Mouse (Mus musculus): ENCODE measurements around the gene Cpm. TPM values are rescaled to one million over a fixed set of nuclear protein-coding genes. Genes with fewer than 3 reads are reported as not detected.
"Not testable (repeated sequence)": the region's sequence is repeated elsewhere in the genome, so short reads cannot be mapped to it uniquely, and the experiment has no call there.

Gene Cpm
- polyA plus RNA-seq, 1 experiment from 2014 or later: 3.7 TPM

GRCm38 (mm10) chr10:117610794-117611384, 18.4 kb upstream of the Cpm start:
- Histone ChIP-seq H3K4me3 (no peak overlapping the region), H3K9ac (replicated peaks) (no peak overlapping the region), H3K4me1 (no peaks in the 10 kb centered on the region), H3K27me3 (no peaks in the 10 kb centered on the region), H3K36me3 (no peaks in the 10 kb centered on the region), H3K27ac (replicated peaks) (no peak overlapping the region), H3K4me2 (replicated peaks) (no peak overlapping the region), H3K9me3 (no peaks in the 10 kb centered on the region)
- 85% methylated on average over 2 of the region's 2 CpGs for WGBS
- no peak for ATAC-seq (ENCODE audit: low FRiP score, low read depth)

GRCm38 (mm10) chr10:117611503-117611902, 17.8 kb upstream of the Cpm start:
- Histone ChIP-seq H3K4me1 (no peaks in the 10 kb centered on the region), H3K4me2 (replicated peaks) (no peak overlapping the region), H3K9ac (replicated peaks) (no peak overlapping the region), H3K27me3 (no peaks in the 10 kb centered on the region), H3K9me3 (no peaks in the 10 kb centered on the region), H3K27ac (replicated peaks) (no peak overlapping the region), H3K36me3 (no peaks in the 10 kb centered on the region), H3K4me3 (no peak overlapping the region)
- no peak for ATAC-seq (ENCODE audit: low FRiP score, low read depth)
- WGBS: 82% methylated on average over 2 of the region's 2 CpGs

DNA sequence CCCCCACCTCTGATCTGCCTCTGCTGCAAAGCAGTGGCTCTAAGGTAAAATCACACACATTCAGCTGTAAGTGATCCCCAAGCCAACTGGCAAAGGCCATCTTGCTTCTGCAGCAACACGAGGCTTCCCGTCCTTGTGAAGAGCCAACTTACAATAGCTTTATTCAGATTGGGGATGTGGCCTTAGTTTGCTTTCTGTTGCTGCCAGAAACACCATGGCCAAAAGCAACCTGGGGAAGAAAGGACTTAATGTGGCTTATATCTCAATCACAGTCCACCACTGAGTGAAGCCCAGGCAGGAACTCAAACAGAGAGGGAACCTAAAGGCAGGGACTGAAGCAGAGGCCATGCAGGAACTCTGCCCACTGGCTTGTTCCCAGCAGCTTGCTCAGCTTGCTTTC, 17.3 kb upstream of the Cpm start:
- 82% methylated on average over 2 of the region's 2 CpGs for WGBS

DNA sequence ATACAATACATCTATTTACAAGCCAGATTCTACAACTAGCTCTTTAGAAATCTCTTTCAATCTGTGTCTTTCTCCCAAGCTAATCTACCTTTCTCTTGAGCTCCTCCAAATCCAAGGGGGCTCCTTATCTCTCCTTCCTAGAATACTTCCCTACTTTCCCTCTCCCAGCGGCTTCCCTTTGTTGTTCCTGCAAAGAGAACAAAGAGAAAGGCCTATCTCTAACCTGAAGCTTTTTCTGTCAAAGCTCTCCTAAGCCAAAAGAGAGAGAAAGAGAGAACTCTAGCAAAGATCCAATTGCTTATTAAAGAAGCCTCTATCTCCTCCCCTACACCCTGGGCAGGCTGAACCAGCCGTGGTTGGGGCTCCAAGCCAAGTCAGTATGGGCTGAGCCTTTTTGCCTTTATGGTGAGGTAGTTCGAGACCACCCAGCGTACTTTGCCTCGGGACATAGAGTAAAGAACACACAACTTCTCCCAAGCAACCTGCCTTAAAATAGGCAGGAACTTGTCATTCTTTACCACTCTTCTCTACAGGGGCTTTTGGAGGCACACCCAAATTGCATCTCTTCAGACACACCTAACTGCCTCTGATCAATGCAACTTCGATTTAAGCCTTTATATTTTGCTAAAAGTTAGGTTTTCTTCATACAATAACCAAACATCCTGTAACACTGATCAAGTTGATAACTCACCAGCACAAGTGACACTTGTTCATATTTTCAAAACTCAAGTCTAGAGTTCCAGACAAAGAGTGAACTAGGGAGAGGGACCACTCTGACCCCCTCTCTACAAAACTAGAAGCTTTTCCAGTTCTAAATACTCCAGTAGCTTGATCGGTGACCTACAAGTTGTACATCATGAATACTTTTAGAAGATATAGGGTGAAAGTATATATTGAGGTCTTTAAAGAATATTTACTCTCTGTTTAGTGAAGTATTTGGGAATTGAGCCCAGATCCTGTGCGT, 16.4 kb upstream of the Cpm start:
- Histone ChIP-seq H3K27me3 (no peaks in the 10 kb centered on the region), H3K4me2 (replicated peaks) (no peak overlapping the region), H3K9ac (replicated peaks) (no peak overlapping the region), H3K9me3 (no peaks in the 10 kb centered on the region), H3K4me1 (no peaks in the 10 kb centered on the region), H3K27ac (replicated peaks) (no peak overlapping the region), H3K36me3 (no peaks in the 10 kb centered on the region), H3K4me3 (no peak overlapping the region)
- 79% methylated on average over 8 of the region's 8 CpGs for WGBS
- no peak for ATAC-seq (ENCODE audit: low FRiP score, low read depth)

More for the DNA sequence above, 17.3 kb upstream of the Cpm start:
- Histone ChIP-seq H3K36me3 (no peaks in the 10 kb centered on the region), H3K27me3 (no peaks in the 10 kb centered on the region), H3K4me2 (replicated peaks) (no peak overlapping the region), H3K9ac (replicated peaks) (no peak overlapping the region), H3K4me1 (no peaks in the 10 kb centered on the region), H3K4me3 (no peak overlapping the region), H3K27ac (replicated peaks) (no peak overlapping the region), H3K9me3 (no peaks in the 10 kb centered on the region)
- ATAC-seq (ENCODE audit: low FRiP score, low read depth): no peak

GRCm38 (mm10) chr10:117613960-117614359, 15.3 kb upstream of the Cpm start:
- Histone ChIP-seq H3K27ac (replicated peaks) (no peak overlapping the region), H3K4me1 (no peaks in the 10 kb centered on the region)
- WGBS: 81% methylated on average over 6 of the region's 6 CpGs

GRCm38 (mm10) chr10:117614387-117614786, 14.9 kb upstream of the Cpm start:
- Histone ChIP-seq H3K9me3 (no peaks in the 10 kb centered on the region), H3K4me1 (no peaks in the 10 kb centered on the region), H3K27me3 (no peaks in the 10 kb centered on the region), H3K4me2 (replicated peaks) (no peak overlapping the region), H3K9ac (replicated peaks) (no peak overlapping the region), H3K36me3 (no peaks in the 10 kb centered on the region), H3K4me3 (no peak overlapping the region), H3K27ac (replicated peaks) (no peak overlapping the region)
- whole genome bisulfite sequencing: 86% methylated on average over 3 of the region's 3 CpGs
- ATAC-seq (ENCODE audit: low FRiP score, low read depth): no peak

More at GRCm38 (mm10) chr10:117613960-117614359, 15.3 kb upstream of the Cpm start:
- Histone ChIP-seq H3K9me3 (no peaks in the 10 kb centered on the region), H3K9ac (replicated peaks) (no peak overlapping the region), H3K4me2 (replicated peaks) (no peak overlapping the region), H3K36me3 (no peaks in the 10 kb centered on the region), H3K27me3 (no peaks in the 10 kb centered on the region), H3K4me3 (no peak overlapping the region)
- no peak for ATAC-seq (ENCODE audit: low FRiP score, low read depth)

DNA sequence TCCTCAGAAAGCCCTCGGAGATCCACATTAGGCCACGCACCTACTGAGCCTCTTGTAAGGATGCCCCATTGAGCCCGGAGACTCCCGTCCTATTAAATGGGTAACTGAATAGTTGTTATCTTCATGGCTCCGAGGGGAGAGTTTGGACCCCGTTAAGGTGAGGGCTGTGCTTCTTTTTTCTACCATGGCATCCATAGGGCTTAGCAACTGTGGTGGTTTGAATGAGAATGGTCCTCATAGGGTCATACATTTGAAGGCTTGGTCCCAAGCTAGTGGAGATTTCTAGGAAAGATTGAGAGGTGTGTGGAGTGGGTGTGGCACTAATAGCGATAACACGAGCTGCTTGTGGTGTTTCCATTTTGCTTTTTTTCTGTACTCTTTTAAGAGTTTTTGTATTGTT, 14.1 kb upstream of the Cpm start:
- Histone ChIP-seq H3K9me3 (no peaks in the 10 kb centered on the region), H3K4me2 (replicated peaks) (no peak overlapping the region), H3K4me1 (no peaks in the 10 kb centered on the region), H3K27ac (replicated peaks) (no peak overlapping the region), H3K4me3 (no peak overlapping the region), H3K9ac (replicated peaks) (no peak overlapping the region), H3K36me3 (no peaks in the 10 kb centered on the region), H3K27me3 (no peaks in the 10 kb centered on the region)
- ATAC-seq (ENCODE audit: low FRiP score, low read depth): no peak
- 92% methylated on average over 8 of the region's 8 CpGs for WGBS

- H3K4me3 ChIP-seq: no peak overlapping the region
- no peaks in the 10 kb centered on the region for H3K27me3 ChIP-seq
- H3K4me1 ChIP-seq: no peaks in the 10 kb centered on the region
- no peak overlapping the region for H3K27ac ChIP-seq (replicated peaks)
- no peak for ATAC-seq (ENCODE audit: low FRiP score, low read depth)
- H3K9ac ChIP-seq (replicated peaks): no peak overlapping the region
- H3K36me3 ChIP-seq: no peaks in the 10 kb centered on the region
- WGBS: 79% methylated on average over 4 of the region's 4 CpGs
- no peak overlapping the region for H3K4me2 ChIP-seq (replicated peaks)
- no peaks in the 10 kb centered on the region for H3K9me3 ChIP-seq
These were observed 13.6 kb upstream of the Cpm start for GRCm38 (mm10) chr10:117615746-117616145.

DNA sequence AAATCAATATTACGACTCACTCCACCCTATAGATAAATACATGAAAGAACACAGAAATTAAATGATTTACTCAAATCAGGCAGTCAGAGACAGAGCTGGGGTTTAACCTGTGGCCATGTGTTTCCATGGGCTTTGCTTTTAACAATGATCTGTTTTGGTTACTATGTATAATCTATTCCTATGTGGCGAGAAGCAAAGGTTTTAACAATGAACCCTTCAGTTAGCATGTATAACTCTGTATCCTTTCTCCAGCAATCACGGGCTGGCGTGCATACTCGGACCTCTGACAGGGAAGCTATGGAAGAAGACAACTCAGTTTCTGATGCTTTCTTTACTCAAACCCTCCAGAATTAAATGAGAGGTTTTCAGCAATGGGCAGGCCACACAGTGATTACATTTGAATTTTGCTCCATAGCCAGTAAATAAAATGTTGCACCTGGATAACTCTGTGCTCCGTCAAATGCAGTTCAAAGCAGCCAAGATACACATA, 13.1 kb upstream of the Cpm start:
- ATAC-seq (ENCODE audit: low FRiP score, low read depth): no peak
- no peaks in the 10 kb centered on the region for H3K36me3 ChIP-seq
- no peak overlapping the region for H3K9ac ChIP-seq (replicated peaks)
- no peaks in the 10 kb centered on the region for H3K4me1 ChIP-seq
- H3K4me3 ChIP-seq: no peak overlapping the region
- no peaks in the 10 kb centered on the region for H3K27me3 ChIP-seq
- WGBS: 90% methylated on average over 6 of the region's 6 CpGs
- no peak overlapping the region for H3K27ac ChIP-seq (replicated peaks)
- no peak overlapping the region for H3K4me2 ChIP-seq (replicated peaks)
- no peaks in the 10 kb centered on the region for H3K9me3 ChIP-seq

DNA sequence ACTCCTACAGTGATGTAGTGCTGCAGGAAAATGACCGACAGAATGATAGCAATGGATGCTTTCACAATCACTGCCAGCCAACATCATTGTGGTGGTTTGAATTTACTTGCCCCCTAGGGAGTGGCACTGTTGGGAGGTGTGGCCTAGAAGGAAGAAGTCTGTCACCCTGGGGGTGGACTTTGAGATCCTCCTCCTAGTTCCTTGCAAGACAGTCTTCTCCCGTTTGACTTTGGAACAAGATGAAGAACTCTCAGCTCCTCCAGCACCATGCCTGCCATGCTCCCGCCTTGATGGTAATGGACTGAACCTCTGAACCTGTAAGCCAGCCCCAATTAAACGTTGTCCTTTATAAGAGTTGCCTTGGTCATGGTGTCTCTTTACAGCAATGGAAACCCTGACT, 12.5 kb upstream of the Cpm start:
- not testable (repeated sequence) for H3K9me3 ChIP-seq; H3K4me2 ChIP-seq (replicated peaks); H3K4me3 ChIP-seq; H3K27me3 ChIP-seq; H3K4me1 ChIP-seq; H3K36me3 ChIP-seq; ATAC-seq (ENCODE audit: low FRiP score, low read depth); H3K9ac ChIP-seq (replicated peaks); H3K27ac ChIP-seq (replicated peaks)
- 88% methylated on average over 4 of the region's 4 CpGs for WGBS

DNA sequence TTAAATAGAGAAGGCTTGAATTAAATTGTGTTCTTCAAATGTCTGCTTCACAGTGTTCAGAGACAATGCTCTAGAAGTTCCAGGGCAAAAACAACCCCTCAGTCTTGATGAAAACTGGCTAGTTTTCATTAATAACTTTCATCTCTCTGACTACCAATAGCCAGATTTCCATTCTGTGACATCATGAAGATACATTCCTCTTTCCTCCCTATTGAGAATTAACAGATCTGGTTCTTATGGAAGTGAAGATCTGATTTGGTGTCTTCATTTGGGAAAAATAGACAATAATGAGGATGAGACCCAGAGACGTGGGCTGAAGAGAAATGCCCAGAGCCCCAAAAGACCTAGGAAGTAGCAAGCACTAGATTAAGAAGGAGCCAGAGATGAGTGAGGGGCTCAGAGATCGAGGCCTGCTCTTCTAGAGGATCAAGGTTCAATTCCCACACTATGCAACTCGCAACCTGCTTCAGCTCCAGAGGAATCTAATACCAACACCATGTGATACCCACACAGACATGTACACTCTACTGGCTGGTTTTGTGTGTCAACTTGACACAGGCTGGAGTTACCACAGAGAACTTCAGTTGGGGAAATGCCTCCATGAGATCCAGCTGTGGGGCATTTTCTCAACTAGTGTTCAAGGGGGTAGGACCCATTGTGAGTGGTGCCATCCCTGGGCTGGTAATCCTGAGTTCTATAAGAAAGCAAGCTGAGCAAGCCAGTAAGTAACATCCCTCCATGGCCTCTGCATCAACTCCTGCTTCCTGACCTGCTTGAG, 11.5 kb upstream of the Cpm start:
- Histone ChIP-seq H3K27me3 (no peaks in the 10 kb centered on the region), H3K4me3 (no peak overlapping the region), H3K9me3 (no peaks in the 10 kb centered on the region), H3K4me2 (replicated peaks) (no peak overlapping the region), H3K9ac (replicated peaks) (no peak overlapping the region), H3K4me1 (no peaks in the 10 kb centered on the region), H3K27ac (replicated peaks) (no peak overlapping the region), H3K36me3 (no peaks in the 10 kb centered on the region)
- no peak for ATAC-seq (ENCODE audit: low FRiP score, low read depth)
- WGBS: 80% methylated on average over 3 of the region's 3 CpGs

Data from midbrain, embryonic 12.5 days (tissue).